Mouse (Mus musculus) cerebellum, postnatal 14 days (tissue): ENCODE measurements at regions not wholly inside any gene's neighbourhood (a gene's known extent, or its start where the extent isn't known, plus 50 kb on each side); places are given as distances from the start of the nearest gene placed in this dataset.
"Not testable (repeated sequence)": the region's sequence is repeated elsewhere in the genome, so short reads cannot be mapped to it uniquely, and the experiment has no call there.

Experiments used
- DNase-seq, 2 experiments: peaks; one replicate each; pipeline ENCODE4 v3.0.0; 2021; ENCODE audit warnings: mixed read lengths in 2 of 2

DNA sequence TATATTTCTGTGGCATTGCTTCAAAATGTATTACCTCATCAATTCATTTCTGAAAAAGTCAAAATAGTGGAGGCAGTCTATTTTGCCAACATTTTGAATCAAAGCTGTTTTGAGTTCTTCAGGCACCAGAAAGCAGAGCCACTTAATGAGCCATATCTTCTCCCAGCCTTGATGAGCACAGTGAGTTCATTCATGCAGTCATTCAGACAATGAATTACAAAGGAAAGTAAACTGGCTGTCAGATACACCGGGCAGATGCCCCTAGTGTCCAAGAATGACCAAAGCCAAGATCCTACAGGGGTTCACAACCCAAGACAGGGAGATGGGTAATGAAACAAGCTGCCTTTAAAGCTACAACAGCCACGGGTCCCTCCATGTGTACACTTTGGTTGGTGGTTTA lies 798.7 kb downstream of the Cypt12 start:
- no peak for DNase-seq

DNA sequence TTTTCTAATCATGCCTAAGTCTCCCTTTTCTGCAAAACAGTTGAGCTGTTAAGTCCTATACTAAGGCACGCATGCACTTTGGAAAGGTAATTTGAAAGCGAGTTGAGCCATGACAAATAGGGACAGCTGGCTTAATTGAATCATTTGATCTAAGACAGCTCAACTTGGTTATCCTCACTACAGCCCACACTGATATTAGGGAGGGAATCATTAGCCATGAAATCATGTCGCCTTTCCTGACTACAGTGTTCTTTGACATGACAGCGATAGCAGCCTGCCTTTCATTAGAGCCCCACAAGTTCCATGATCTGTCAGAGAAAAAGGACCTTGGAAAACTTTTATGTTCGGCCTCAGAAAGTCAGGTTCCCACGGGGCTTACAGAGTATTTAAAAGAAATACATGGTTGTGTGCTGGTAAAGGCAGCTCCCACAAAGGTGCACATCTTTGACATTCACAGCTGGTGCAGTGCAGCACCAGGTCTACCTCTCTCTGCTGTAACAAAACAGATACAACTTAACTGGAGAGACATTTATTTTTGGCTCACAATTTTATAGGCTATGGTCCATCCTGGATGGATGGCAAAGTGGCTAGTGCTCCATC lies 803.5 kb downstream of the Cypt12 start:
- no peak for DNase-seq

DNA sequence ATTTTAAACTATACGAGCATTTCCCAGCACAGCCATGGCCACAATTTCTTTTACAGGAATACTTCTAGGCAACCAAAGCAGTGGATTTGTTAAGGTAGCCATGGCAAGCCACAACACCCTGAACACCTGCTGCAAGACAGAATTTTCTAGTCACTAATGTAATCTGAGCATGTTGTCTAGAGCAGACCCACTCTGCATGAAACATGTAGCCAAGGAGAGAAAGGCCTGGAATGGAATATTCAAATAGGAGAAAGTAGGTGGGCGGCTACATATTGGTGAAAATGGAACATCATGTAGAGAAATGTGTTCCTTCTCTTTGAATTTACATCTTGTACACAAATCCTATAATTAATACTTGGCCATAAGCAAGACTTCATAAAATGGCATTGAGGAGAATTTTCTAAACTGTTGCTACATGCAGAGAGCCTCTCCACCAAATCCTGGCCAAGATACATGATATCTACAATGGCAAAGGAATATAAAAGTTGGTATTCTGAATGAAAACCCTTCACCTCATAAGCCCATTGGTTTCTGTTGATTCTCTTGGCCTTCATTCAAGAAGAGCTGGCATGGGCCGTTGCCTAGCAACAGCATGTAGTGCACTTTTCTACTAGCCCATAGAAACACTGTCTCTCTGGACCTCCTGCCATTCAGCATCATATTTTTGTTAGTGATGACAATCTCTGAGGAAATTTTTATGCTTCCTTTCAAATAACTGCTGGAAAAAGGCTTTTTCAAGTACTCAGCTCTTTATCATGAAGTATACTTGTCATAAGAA lies 816.3 kb downstream of the Cypt12 start:
- DNase-seq, result peak; percentile 95 to 96

DNA sequence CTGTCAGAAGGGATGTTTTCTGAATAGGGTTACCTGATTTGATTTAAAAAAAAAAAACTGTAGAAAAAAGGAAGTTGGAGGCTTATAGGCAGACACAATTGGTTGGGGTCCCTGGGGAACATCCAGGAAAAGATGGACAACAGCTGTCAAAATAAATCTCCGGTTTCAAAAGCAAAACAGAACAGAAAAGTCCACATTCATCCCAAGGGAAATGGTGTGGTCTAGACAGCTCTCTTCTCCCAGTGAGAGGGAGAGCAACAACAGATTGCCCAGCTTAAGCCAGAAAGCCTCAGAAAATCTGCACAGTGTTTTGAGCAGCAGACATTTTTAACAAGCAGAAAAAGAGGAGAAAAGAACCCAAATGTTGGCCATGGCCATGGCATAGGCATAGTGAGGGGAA lies 830.3 kb downstream of the Cypt12 start:
- DNase-seq, result no peak

DNA sequence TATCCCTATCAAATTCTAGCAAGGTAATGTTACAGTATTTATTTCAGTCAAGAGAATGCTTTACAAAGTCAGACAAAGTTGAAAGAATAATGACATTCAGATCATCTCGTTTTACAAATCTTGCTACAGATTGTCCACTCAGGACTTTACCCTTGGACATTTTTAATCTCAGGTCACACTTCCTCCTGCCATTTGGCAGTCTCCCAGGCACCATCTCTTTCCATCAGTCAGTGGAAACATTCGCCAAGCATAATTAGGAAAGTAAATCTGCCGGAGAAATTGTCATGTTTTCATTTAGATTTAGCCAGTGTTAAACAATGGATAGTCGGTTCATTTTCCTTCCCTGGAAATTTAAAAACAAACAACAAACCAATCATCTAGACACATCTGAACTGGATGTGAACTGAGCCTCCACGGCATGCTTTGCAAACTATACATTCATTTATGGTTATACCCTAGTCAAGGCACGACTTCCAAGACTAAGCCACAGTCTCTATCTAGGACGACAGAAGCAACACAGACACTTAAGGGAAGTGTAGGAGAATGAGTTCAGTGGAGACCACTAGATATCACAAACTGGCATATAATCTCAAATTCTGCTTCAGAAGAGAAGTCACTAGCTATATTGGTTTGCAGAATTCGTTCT lies 839.4 kb downstream of the Cypt12 start:
- DNase-seq, result peak; percentile 73 to 78

DNA sequence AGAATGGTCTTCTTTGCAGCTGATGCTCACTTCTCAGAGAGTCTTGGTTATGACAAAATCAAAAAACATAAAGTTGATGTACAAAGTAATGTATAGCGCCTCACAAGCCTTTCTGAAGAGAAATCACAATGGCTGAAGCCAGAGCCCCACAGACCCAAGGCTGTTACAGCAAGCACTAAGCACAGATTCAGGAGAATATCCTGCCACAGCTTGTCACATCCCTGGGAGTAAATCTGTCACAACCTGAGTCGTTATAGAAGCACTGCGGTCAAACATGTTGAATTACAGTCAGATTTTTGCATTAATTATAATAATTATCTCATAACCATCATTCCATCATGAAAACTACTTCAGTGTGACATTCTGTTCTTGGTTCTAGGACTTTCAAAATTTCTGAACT lies 825.7 kb downstream of the 1700064H15Rik start:
- no peak for DNase-seq

DNA sequence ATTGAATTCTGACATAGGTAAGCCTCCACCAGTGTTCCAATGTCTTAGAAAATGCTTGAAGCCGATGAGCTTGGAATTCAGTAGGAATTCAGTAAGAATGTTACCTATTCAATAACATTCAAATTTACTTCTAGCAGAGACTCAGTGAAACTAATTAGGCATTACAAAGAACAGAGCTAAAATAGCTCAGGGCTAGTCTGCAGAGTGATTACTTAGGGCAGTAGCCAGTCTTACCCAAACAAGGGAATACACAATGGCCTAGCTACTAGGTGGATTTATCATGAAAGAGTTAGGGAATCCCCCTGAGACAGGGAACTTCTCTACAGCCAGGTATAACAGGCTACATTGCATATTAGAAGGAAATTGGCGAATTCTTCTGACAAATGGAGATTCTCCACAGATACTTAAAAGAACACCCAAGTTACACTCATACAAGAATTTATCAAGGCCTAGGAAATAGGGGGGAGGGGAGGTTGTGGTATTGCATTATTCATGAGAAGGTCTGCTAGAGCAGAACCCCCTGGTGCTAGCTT lies 799.6 kb downstream of the 1700064H15Rik start:
- not testable (repeated sequence) for DNase-seq

DNA sequence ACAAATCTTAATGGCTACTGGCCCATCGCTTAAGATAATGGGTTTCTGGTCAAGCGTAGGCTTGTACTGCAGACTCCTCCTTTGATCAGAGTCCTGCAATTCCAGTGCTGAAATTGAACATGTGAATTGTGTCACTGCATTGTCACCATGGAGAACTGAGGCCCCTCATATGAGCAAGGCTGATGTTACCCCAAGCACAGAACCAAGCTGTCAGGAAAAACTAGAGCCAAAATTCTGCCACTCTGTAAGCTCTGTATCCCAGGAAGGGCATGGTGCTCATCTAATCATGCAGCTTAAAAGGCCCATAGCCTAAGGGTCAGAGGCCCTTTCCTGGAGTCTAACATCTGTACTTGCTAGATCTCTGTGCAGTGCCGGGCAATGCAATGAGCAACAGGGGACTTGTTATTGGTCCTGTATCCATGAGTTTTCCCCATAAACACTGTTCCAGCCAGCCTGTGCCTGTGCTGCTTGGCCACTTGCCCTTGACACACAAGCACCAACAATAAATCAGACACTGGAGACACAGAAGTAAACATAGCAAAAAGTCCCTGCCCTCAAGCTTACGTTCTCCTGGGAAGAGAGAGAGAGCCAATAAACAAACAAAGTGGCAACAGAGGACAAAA lies 760.2 kb downstream of the 1700064H15Rik start:
- DNase-seq, result peak; percentile 10 to 23

DNA sequence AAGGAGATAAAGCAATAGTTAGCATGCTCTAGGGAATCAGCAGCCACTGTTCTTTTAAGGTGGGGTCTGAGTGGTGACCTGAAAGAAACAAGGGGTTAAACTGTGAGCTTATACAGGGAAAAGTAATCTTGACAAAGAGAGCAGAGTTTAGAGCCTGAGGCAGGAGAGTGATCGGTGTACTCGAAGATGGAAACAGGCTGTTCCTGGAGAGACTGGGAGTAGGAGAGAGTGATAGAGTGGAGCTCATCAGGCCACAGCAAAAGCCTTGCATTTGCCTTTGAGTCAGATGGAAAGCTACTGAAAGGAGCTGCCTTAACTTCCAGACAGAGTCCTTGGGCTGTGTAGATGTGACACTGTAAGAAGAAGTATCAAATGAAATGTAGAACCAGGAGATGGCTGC lies 759.7 kb downstream of the 1700064H15Rik start:
- no peak for DNase-seq

DNA sequence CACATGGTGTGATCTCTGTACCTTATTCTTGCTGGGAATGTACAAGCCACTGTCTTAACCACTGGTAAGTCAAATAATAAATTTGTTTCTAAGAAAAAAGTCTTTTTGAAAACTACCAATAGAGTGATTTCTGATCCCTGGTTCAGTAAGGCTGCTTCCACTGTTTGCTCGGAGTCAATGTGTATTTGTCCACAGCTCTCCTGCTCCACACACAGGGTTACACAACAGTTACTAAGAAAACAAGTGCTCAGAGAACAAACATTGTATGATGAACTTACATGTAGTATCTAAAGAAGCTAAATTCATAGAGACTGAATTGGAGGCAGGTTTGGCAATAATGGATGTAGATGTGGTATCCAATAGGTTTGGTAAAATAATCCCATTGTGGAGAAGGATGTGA lies 751.4 kb downstream of the 1700064H15Rik start:
- DNase-seq, result no peak

DNA sequence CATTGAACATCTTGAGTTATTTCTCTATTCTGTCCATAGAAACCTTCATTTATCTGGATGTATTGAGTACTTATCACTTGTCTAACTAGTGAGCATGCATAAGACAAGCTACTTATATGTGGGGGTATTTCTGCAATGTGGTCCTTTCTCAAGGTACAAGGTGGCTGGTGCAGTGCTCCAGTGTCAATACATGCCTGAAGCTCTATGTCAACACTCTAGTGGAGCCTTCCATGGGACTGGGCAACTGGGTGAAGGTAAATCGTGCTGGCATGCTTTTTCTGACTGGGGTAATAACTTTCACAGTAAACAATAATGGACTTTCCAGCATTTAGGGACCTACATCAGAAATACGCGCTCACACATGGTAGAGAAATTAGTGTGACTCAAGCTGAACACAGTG lies 750.9 kb downstream of the 1700064H15Rik start:
- DNase-seq, result no peak

DNA sequence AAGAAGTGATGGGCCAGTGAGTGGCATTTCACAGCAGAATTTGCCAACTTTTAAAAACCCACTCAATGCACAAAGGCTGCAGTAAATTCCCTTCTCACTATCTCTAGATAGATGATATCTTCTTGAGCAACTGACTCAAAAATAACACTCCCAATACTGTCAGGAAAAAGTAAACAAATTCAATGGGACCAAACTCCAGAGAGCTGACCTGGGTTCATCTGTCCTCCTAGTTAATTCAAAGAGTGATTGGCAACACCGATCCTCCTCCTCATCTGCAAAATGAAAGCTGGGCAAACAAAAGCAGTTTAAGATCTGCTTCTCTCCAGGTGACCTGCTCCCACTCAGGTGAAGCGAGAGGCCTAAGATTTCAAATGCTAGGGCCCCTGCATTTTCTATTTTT lies 747.3 kb downstream of the 1700064H15Rik start:
- DNase-seq, result no peak

DNA sequence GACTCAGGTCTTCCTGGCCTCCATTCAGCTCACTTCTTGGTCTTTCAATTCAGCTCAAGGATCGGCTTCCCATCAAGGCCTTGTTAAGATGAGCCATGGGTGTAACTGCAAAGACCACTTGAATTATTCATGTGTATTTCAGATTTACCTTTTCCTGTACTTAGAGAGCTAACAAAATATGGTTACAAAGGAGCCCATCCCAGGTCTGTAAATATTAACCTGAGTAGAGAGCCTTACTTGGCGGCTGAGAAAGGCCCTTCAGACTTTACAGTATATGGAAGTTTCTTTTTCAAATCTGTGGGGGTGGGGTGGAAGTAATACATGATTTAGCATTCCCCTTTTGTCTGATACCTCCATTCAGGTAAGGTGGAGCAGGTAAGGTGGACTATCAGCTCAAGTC lies 735.7 kb downstream of the 1700064H15Rik start:
- no peak for DNase-seq

DNA sequence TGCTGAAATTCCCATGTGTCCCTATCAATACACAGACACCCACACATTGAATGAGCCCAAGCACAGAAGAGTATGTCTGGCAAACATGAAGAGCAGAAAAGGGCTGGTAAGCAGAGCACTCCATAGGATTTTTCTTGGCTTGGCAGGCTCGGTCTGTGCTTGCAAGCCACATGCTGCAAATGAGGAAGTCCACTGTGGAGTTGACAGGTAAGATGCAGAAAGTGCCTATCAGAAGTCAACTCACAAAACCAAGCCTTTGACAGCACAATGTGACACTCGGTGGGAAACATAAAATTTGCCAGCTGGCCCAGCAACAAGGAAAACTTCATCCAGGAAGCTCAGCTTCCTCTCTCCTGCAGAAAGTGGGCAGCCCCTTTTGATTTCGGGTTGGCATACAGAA lies 722.7 kb downstream of the 1700064H15Rik start:
- DNase-seq, result peak; percentile 82 to 95

DNA sequence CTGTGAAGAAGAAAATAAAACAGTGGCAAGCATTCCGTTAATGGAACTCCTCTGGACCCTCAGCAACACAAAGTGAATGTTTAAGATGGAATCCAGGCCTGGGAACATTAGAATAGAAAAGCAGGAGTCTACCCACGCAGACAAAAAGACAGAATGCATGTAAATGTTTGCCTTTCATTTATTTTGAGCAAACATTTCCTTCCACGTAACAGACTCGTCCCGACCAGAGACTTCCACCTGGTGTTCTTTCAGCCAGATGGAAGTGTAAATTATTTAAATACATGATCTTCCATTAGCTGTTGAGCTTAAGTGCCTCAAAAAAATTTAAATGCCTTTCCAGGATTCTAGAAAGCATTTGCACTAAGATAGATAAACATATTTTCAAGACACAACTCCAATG lies 722.3 kb downstream of the 1700064H15Rik start:
- no peak for DNase-seq

DNA sequence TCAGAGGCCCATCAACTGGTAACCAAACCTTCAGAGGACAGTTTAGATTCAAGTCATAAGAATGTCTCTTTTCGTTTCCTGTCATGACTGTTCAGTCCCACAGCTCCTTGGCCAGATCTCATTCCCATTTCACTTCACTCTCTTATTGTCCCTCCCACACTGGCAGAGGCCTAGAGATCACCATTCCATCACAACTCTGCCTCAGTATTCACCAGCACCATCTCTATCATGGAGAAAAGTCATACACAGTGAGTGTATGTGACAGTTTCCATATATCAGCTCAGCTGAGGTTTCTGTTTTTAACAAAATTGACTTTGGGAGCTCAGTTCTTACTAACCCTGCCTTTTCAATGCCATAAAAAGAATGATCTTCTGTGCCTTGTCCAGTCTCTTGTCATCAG lies 719.7 kb downstream of the 1700064H15Rik start:
- DNase-seq, result peak in 1 of 2 experiments; percentile 5

DNA sequence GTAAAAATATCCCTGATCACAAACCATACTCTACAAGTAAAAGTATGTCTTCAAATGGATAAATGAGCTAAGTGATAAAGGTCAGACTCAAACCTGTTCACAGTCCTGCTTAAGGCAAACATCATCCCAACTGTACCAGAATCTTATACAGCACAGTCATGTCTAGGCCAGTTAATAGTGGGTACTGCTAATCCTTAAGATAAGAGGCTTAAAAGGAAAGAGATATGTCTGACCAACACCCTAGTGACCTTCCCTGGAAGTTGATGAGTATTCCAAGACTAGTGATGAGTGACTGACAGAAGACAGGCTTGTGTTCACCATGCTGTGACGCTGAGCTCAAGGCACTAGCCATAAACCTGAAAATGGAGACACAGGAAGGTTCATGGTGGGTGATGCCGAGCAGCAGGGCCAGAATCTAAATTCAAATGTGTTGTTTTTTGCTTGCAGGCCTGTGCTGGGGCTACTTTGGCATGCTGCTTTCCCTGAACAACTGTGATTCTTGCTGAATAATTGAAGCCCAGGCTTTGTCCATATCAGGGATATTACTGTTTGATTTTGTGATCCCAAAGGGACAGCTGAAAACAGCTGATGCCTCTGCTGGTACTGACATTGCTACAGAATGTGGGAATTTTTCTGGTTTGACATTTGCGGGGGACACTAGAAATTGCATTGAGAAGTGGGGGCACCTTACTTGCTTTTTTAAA lies 699.9 kb downstream of the 1700064H15Rik start:
- no peak for DNase-seq

DNA sequence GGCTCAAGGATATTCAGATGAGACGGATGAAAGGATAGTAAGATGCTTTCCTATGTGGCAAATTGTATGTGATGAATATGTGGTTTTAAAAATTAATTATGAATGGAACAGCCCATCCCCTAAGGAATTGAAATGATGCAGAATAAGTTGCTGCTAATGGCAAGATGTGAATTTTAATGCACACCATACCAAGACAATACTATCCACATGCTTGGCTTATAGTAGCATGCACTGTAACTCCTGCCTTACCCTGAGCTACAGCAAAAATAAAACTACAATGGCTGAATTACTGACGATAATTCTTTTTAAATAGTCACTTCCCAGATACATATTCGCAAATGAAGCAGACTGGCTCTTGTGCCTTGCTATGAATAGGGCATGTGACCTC lies 699.4 kb downstream of the 1700064H15Rik start:
- no peak for DNase-seq

DNA sequence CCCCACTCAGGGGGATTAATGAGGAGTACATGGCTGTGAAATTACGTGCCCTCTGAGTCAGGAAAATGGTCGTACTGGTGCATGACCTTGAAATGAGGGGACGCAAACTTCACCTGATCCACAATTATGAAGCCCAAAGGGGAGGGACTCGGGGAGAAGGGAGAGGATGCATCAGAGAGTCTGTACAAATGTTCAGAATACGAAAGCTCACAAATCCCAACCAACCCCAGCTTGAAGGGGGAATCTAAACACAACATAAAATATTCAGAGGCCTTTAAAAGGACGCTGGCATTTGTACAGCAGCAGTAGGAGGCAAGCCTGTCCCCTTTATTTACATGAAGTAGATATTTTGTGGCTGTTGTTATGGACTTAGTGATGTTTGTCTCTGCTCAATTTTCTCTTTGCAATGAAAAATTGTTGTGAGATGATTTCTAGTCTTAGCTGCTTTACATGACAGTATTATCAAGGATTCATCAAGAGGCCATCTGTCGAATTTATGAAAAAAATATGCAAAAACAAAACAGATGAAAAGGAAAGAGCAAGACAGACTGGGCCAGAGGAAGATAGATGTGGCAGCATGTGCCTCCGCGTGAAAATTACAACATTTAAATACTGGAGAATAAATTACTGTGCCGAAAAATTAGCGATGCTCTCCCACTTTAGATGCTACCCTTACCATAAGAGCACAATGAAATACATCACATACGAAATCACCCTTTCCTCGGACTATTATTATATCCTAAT lies 695.3 kb downstream of the 1700064H15Rik start:
- DNase-seq, result peak in 1 of 2 experiments; percentile 19

DNA sequence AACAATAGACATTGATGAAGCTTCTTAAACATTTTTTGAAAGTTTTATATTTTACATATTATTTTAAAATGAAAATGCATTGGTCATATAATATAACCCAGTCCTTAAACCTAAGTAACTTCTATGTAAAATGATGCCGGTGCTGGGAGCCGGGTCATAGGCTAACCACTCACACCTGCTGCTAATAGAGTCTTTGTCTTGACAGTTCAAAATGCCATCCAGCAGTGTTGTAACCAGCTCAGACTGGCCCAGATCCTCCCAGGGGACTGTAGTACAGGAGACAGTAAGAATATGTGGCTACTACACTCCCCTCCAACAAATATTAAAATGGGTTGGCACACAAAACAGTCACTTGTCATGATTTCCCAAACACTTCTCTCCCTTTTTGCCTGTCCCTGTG lies 693.6 kb downstream of the 1700064H15Rik start:
- no peak for DNase-seq

DNA sequence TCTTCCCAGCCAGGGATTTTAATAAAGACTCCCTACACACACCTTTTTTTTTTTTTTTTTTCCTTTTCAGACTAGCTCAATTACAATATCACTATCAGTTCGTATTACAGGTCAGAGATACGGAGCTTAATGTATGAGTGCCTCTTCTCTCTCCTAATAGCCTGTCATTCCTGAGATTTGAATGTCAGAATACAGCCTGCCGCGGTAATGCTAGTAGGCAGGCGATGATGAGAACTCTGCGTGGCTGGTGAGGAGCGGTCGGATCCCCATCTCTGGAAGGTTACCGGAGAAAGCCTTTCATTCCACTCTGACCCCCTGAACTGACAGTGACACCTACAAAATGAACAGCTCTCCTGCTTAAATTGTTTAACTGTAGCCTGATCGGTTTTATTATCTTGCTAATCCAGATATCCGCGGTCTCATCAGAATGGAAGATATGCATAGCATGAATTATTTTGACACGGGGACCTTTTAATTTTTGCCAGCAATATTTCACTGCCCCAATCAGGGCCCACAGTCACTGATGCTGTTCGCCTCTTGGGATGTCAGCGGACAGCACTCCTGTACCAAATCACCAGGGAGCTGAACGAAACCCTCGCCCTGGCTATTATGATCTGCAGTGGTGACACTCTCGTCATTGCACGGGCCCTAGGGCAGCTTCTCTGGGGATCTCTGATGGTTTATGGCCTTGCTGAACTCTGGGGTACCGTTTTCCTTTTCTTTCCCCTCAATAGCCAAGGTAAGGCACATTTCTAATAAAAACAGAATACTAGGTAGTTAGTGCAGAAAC lies 690.9 kb downstream of the 1700064H15Rik start:
- no peak for DNase-seq
